Mouse (Mus musculus): ENCODE data around the gene Rpl35. TPM values are rescaled to one million over a fixed set of nuclear protein-coding genes. Genes with fewer than 3 reads are reported as not detected.
A peak's percentile ranks its signal among the peaks of the same experiment; 100 is the strongest.

Rpl35 gene
- polyA plus RNA-seq, 1 experiment from 2014 or later, result 889 TPM

DNA sequence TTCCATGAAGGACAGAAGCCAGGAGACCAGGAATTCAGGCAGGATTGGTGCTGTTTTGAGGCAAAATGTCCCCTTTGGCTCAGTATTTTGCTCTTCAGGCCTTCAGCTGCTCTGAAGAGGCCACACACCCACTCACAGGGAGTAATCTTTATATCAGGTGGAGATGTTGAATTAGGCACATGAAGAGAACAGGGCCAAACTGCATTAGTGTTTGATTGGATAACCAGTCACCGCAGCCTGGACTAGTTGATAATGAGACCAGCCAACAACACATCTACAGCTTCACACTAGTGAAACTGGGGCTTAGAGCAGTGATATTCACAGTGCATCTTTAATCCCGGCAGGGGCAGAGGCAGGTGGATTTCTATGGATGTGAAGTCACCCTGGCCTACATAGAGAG lies 16.5 kb downstream of the Rpl35 start:
- no peak for DNase-seq (ENCODE audit: low spot score)
- whole genome bisulfite sequencing, result 87% methylated on average over 2 of the region's 2 CpGs
- Histone ChIP-seq H3K4me3 (no peak overlapping the region), H3K36me3 (no peaks in the 10 kb centered on the region), H3K9me3 (peaks cover 2% of the 10 kb centered on the region; the same call in 1 of the 2 replicates), H3K27me3 (ENCODE audit: insufficient read depth, poor library complexity, severe bottlenecking) (no peaks in the 10 kb centered on the region), H3K27ac (no peak overlapping the region), H3K4me1 (no peaks in the 10 kb centered on the region)

DNA sequence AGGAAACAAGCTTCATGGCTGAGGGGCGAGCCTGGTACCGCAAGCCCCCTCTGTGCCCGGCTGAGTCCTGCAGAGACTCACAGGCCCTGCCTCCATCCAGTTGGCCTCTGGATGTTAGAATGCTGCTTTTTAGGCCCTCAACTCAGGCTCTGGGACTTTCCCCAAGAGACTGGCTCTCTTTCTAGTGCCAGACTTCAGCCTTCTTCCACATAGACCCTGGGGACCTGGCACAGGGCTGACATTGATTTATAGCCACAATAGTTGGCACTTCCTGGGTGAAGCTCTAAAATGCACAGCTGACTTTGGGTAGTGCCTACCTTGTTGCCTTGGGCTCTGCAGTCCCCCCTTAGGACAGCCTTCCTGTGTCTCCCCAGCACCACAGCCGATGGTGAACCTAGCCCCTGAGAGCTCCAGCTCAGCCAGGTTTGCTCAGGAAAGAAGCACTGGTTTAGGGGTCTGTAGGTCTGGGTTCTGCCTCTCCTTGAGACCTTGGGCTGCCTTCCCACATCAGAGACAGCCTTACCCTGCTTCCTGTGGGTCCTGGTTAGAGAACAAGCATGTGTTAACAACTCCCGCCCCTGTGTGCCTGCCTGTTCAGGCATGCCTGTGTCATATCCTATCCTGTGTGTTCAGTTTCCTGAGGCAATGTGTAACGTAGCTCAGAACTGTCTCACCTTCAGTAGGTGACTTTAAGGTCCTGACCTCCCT lies 17.5 kb downstream of the Rpl35 start:
- peaks cover 7% of the 10 kb centered on the region; the same call in 1 of the 2 replicates for H3K9me3 ChIP-seq
- no peak overlapping the region for H3K4me3 ChIP-seq
- no peak overlapping the region for H3K27ac ChIP-seq
- H3K36me3 ChIP-seq, result no peaks in the 10 kb centered on the region
- H3K27me3 ChIP-seq (ENCODE audit: insufficient read depth, poor library complexity, severe bottlenecking), result no peaks in the 10 kb centered on the region
- no peaks in the 10 kb centered on the region for H3K4me1 ChIP-seq
- no peak for DNase-seq (ENCODE audit: low spot score)
- WGBS, result 78% methylated on average over 6 of the region's 6 CpGs

DNA sequence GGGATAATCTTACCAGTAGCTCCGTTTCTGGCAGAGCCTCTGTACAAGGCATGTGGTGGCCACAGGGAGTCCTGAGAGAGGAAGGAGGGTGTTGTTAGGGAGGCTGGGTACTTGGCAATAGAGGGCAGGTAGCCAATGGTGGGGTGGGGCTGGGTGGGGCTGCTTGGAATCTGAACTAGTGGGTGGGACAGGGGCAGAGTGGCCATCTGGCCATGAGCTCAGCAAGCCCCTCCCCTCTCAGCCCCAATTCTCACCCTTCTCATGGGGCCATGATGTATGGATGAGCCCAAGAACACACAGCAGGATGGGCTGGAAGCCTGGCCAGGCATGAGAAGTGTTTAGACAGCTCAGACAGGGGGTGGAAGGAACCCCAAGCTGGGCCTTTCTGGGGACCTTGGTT lies 18.1 kb downstream of the Rpl35 start:
- WGBS, result 70% methylated on average over 1 of the region's 1 CpGs
- Histone ChIP-seq H3K4me3 (no peak overlapping the region), H3K9me3 (peaks cover 7% of the 10 kb centered on the region; the same call in 1 of the 2 replicates), H3K27ac (no peak overlapping the region), H3K4me1 (no peaks in the 10 kb centered on the region), H3K27me3 (ENCODE audit: insufficient read depth, poor library complexity, severe bottlenecking) (no peaks in the 10 kb centered on the region), H3K36me3 (no peaks in the 10 kb centered on the region)
- no peak for DNase-seq (ENCODE audit: low spot score)

DNA sequence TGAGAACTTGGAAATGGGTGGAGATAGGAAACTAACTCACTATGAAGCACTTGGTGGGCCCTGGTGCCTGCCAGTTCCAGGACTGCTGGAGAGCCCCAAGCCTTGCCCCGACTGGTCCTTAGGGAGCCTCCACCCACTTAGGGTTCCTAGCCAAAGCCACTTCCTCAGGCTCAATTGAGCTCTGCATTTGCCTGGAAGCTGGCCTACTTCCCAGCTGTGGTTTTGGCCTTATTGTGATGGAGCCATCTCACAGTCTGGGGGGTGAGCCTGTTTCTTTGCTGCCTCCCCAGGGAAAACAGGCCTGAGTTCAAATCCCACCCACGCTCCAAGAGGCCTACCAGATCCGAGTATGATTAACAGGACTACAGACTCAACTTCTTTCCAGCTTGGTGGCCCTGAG lies 18.8 kb downstream of the Rpl35 start:
- 85% methylated on average over 3 of the region's 3 CpGs for WGBS
- no peaks in the 10 kb centered on the region for H3K36me3 ChIP-seq
- H3K27me3 ChIP-seq (ENCODE audit: insufficient read depth, poor library complexity, severe bottlenecking), result no peaks in the 10 kb centered on the region
- no peaks in the 10 kb centered on the region for H3K4me1 ChIP-seq
- no peak for DNase-seq (ENCODE audit: low spot score)
- no peak overlapping the region for H3K27ac ChIP-seq
- H3K9me3 ChIP-seq, result peaks cover 7% of the 10 kb centered on the region; the same call in 1 of the 2 replicates
- no peak overlapping the region for H3K4me3 ChIP-seq

DNA sequence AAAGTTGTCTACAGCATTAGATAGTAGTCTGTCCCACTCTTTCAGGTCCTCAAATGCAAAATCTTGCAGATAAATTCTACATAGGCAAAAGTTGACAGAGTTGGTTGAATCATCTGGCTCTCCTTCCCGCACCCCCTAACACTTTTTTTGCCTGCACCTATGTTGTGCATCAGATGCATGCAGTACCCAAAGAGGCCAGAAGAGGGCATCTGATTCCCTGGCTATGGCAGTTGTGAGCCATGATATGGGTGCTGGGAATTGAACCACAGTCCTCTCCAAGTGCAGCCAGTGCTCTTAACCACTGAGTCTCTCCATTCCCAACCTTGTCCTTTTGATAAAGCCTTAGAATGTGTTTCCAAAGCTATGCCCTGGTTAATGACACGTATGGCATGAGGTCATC lies 22.0 kb downstream of the Rpl35 start:
- Histone ChIP-seq H3K27ac (no peak overlapping the region), H3K27me3 (ENCODE audit: insufficient read depth, poor library complexity, severe bottlenecking) (no peaks in the 10 kb centered on the region), H3K4me3 (no peak overlapping the region), H3K36me3 (no peaks in the 10 kb centered on the region), H3K4me1 (no peaks in the 10 kb centered on the region), H3K9me3 (peaks cover 7% of the 10 kb centered on the region; the same call in 1 of the 2 replicates)
- 90% methylated on average over 2 of the region's 2 CpGs for whole genome bisulfite sequencing
- DNase-seq (ENCODE audit: low spot score), result no peak

DNA sequence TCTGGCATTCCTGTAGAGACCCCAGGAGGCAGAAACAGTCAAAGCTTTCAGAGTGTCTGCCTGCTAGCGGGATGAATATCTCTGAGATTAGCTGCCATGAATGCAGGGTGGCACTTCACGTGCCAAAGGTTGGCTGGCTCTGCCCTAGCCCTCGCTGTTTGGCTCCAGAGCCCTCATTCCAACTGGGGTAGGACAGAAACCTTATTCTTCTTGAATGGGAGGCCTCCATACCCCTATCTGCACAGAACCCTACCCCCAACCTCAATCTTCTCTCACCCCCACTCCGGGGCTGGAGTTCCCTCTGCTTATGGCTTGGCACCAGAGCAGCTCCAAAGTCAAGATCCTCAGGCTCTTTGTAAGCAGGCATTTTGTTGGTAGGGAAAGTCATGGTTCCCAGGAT lies 27.6 kb downstream of the Rpl35 start:
- Histone ChIP-seq H3K27ac (no peak overlapping the region), H3K4me1 (0 out of 2 replicates have a peak, but pooled peaks cover 4% of the 10 kb centered on the region), H3K4me3 (no peak overlapping the region), H3K9me3 (no peaks in the 10 kb centered on the region), H3K27me3 (ENCODE audit: insufficient read depth, poor library complexity, severe bottlenecking) (0 out of 2 replicates have a peak, but pooled peaks cover 5% of the 10 kb centered on the region), H3K36me3 (no peaks in the 10 kb centered on the region)
- no peak for DNase-seq (ENCODE audit: low spot score)
- WGBS, result 60% methylated on average over 4 of the region's 4 CpGs

DNA sequence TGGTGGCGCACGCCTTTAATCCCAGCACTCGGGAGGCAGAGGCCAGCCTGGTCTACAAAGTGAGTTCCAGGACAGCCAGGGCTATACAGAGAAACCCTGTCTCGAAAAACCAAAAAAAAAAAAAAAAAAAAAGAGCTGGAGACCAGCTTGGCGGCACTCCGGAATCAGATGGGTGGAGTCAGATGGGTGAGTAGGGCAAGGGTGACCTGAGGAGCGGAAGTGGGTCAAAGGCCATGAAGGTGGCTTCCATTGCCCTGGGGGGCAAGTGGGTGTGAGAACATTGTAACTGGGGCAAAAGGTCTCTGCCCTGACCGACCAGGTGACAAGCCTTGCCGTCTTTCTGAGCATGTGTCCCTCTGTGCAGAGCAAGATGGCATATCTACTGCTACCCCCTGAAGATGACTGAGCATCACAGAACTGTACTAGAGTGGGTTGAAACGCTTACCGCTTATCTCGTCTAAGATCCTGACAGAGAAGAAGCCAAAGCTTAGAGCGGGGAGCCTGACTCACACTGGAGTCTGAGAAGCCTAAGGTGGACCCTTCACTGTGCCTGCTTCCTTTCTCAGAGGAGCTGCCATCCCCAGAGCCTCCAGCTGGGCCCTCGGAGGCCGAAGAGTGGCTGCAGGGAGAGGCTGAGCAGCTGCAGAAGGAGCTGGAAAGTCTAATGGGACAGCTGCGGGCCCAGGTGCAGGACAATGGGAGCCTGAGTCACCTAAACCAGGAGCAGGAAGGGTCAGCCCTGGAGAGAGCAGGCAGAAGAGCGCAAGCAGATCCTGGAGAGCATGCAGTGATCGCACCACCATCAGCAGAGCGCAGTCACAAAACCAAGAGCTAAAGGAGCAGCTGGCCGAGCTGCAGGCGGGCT lies 29.3 kb downstream of the Rpl35 start:
- no peak for DNase-seq (ENCODE audit: low spot score)
- H3K4me3 ChIP-seq, result no peak overlapping the region
- 0 out of 2 replicates have a peak, but pooled peaks cover 4% of the 10 kb centered on the region for H3K4me1 ChIP-seq
- H3K27me3 ChIP-seq (ENCODE audit: insufficient read depth, poor library complexity, severe bottlenecking), result 0 out of 2 replicates have a peak, but pooled peaks cover 5% of the 10 kb centered on the region
- H3K27ac ChIP-seq, result peak overlapping the region; percentile 56; the same call in 1 of the 2 replicates
- WGBS, result 76% methylated on average over 21 of the region's 21 CpGs
- no peaks in the 10 kb centered on the region for H3K36me3 ChIP-seq
- no peaks in the 10 kb centered on the region for H3K9me3 ChIP-seq

DNA sequence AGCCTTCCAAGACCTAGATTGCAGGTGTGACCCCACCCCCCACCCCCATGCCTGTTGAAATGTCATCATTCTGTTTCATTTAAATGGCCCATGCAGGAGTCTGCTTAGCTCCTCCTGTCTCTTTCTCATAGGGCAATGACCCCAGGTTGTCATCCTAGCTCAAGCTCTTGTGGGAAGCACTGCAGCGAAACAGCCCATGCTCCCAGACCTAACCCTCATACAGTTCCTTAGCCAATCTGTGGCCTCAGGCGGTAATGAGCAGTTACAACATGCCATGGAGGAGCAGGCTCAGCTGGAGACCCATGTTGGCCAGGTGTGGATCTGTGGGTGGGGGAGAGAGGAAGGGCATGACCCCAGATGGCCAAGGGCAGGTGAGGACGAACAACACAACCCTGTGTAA lies 30.2 kb downstream of the Rpl35 start:
- H3K9me3 ChIP-seq, result no peaks in the 10 kb centered on the region
- H3K4me1 ChIP-seq, result 0 out of 2 replicates have a peak, but pooled peaks cover 4% of the 10 kb centered on the region
- H3K36me3 ChIP-seq, result no peaks in the 10 kb centered on the region
- H3K4me3 ChIP-seq, result no peak overlapping the region
- WGBS, result 77% methylated on average over 3 of the region's 3 CpGs
- H3K27me3 ChIP-seq (ENCODE audit: insufficient read depth, poor library complexity, severe bottlenecking), result 0 out of 2 replicates have a peak, but pooled peaks cover 5% of the 10 kb centered on the region
- no peak for DNase-seq (ENCODE audit: low spot score)
- H3K27ac ChIP-seq, result no peak overlapping the region

DNA sequence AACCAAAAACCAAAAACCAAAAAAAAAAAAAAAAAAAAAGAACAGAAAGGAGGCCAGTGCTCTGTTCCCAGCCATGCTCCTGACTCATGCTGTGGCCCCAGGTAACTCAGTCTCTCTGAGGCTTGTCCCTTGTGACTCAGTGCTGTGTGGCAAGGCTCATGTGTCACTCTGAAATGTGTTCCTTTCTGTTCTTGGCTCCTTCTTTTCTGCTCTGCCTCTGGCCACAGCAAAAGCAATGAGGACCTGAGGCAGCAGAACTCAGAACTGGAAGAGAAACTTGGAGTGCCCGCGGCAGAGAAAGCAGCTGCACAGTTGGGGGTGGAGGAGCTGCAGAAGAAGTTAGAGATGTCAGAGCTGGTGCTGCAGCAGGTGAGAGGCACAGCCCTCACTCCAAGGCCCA lies 31.3 kb downstream of the Rpl35 start:
- 0 out of 2 replicates have a peak, but pooled peaks cover 5% of the 10 kb centered on the region for H3K27me3 ChIP-seq (ENCODE audit: insufficient read depth, poor library complexity, severe bottlenecking)
- no peaks in the 10 kb centered on the region for H3K9me3 ChIP-seq
- no peak overlapping the region for H3K4me3 ChIP-seq
- no peak for DNase-seq (ENCODE audit: low spot score)
- WGBS, result 32% methylated on average over 2 of the region's 2 CpGs
- H3K27ac ChIP-seq, result no peak overlapping the region
- 0 out of 2 replicates have a peak, but pooled peaks cover 4% of the 10 kb centered on the region for H3K4me1 ChIP-seq
- H3K36me3 ChIP-seq, result no peaks in the 10 kb centered on the region

DNA sequence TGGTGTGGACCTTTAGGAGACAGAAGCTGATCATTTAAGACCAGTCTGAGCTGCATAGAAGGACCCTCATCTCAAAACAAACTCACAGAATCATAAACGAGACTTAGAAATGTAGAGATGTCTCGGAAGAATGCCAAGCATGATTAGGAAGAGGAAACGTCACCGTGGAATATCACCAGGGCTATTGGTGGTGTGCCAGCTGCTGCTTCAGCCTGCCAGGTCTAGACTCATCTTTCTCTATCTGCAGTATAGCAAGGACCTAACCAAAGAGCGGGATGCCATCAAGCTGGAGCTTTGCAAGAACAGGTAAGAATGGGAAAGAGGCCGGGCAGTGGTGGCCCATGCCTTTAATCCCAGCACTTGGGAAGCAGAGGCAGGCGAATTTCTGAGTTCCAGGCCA lies 31.7 kb downstream of the Rpl35 start:
- Histone ChIP-seq H3K27ac (no peak overlapping the region), H3K4me1 (0 out of 2 replicates have a peak, but pooled peaks cover 4% of the 10 kb centered on the region), H3K9me3 (no peaks in the 10 kb centered on the region), H3K27me3 (ENCODE audit: insufficient read depth, poor library complexity, severe bottlenecking) (0 out of 2 replicates have a peak, but pooled peaks cover 5% of the 10 kb centered on the region), H3K4me3 (no peak overlapping the region), H3K36me3 (no peaks in the 10 kb centered on the region)
- DNase-seq (ENCODE audit: low spot score), result no peak
- WGBS, result 77% methylated on average over 7 of the region's 7 CpGs

DNA sequence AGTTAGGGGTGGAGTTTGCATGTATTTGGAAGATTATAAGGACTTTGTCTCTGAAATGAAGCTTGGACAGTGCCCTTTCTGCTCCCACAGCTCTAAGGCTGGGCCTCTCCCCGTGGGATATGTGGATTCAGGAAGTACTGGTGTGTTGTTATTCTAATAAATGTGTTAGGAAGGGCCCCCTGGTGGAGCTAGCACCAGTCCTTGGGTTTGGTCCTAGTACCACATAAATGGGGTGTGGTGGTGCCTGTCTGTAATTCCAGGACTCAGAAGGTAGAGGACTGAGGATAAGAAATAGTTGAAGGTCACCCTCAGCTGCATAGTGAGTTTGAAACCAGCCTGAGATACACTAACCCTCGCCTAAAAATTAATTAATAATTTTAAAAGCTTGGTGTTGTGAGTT lies 32.2 kb downstream of the Rpl35 start:
- Histone ChIP-seq H3K27me3 (ENCODE audit: insufficient read depth, poor library complexity, severe bottlenecking) (0 out of 2 replicates have a peak, but pooled peaks cover 5% of the 10 kb centered on the region), H3K4me3 (no peak overlapping the region), H3K4me1 (0 out of 2 replicates have a peak, but pooled peaks cover 4% of the 10 kb centered on the region), H3K27ac (no peak overlapping the region), H3K9me3 (no peaks in the 10 kb centered on the region), H3K36me3 (no peaks in the 10 kb centered on the region)
- 38% methylated on average over 2 of the region's 2 CpGs for WGBS
- DNase-seq (ENCODE audit: low spot score), result no peak

DNA sequence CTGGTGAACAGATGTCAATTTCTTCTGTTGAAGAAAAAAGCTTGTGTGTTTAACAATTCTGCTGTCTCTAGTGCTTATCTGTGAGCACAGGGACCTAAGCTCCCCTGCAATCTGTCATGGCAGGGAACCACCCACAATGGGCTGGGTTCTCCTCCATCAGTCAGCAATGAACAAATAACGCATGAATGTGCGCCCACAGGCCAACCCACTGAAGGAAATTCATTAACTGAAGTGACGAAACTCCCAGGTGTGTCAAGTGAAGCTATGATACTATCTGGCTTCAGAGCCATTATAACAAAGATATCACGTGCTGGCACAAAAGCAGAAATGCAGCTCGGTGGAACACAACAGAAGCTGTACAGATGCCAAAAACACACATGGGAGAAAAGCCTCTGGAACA lies 35.4 kb downstream of the Rpl35 start:
- H3K36me3 ChIP-seq, result no peaks in the 10 kb centered on the region
- DNase-seq (ENCODE audit: low spot score), result no peak
- H3K27me3 ChIP-seq (ENCODE audit: insufficient read depth, poor library complexity, severe bottlenecking), result no peaks in the 10 kb centered on the region
- no peaks in the 10 kb centered on the region for H3K4me1 ChIP-seq
- H3K27ac ChIP-seq, result no peak overlapping the region
- H3K9me3 ChIP-seq, result no peaks in the 10 kb centered on the region
- 76% methylated on average over 5 of the region's 5 CpGs for WGBS
- H3K4me3 ChIP-seq, result no peak overlapping the region

DNA sequence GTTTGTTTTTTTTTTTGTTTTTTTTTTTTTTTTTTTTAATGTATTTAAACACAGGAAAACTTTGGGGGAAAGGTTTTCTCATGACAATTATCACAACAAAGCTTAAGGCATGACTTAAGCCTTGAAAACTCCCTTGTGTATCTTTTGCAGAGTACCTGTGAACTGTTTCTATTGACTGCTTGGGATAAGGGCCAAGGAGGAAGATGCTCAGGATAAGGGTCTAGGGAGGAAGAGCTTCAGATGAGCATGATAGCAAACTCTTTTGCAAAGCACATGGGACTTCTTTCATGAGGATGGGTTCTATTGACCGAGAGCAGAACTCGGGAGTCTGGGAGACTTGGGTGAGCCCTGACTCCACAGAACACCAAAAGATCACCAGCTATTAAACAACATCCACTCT lies 35.8 kb downstream of the Rpl35 start:
- Histone ChIP-seq H3K4me1 (no peaks in the 10 kb centered on the region), H3K9me3 (no peaks in the 10 kb centered on the region), H3K27me3 (ENCODE audit: insufficient read depth, poor library complexity, severe bottlenecking) (no peaks in the 10 kb centered on the region), H3K4me3 (no peak overlapping the region), H3K27ac (no peak overlapping the region), H3K36me3 (no peaks in the 10 kb centered on the region)
- 90% methylated on average over 2 of the region's 2 CpGs for WGBS
- no peak for DNase-seq (ENCODE audit: low spot score)
